Mouse (Mus musculus) kidney, embryonic 15.5 days (tissue): Measurements from ENCODE around the gene Sfxn4. TPM values are rescaled to one million over a fixed set of nuclear protein-coding genes. Genes with fewer than 3 reads are reported as not detected.

ENCODE experiments used
- ATAC-seq: fragments of 200-750 bp; cut with Nextera tagmentation; replicated peaks from 2 replicates; pipeline ENCODE4 v1.8.0; 2017; ENCODE audit warnings: moderate TSS enrichment; ENCODE audit not compliant: low FRiP score
- H3K27ac ChIP-seq: fragments of 300-500 bp; sonication (generic); 2 replicates; pipeline ENCODE4 v1.5.1; 2015; ENCODE audit warnings: mild to moderate bottlenecking, inconsistent platforms
- H3K27me3 ChIP-seq: fragments of 300-500 bp; sonication (generic); 2 replicates; pipeline ENCODE4 v1.6.1; 2015; ENCODE audit warnings: inconsistent platforms
- H3K36me3 ChIP-seq: fragments of 300-500 bp; sonication (generic); 2 replicates; pipeline ENCODE4 v1.6.1; 2015; ENCODE audit warnings: inconsistent platforms
- H3K4me1 ChIP-seq: fragments of 300-500 bp; sonication (generic); 2 replicates; pipeline ENCODE4 v1.6.1; 2015; ENCODE audit warnings: inconsistent platforms
- H3K4me2 ChIP-seq: fragments of 300-500 bp; sonication (generic); 2 replicates; pipeline ENCODE4 v1.6.1; 2015; ENCODE audit warnings: moderate library complexity, mild to moderate bottlenecking, inconsistent platforms
- H3K4me3 ChIP-seq: fragments of 300-500 bp; sonication (generic); replicated peaks from 2 replicates; pipeline ENCODE4 v1.5.1; 2015; ENCODE audit warnings: mild to moderate bottlenecking, inconsistent platforms
- H3K9ac ChIP-seq: fragments of 300-500 bp; sonication (generic); 2 replicates; pipeline ENCODE4 v1.6.1; 2015; ENCODE audit warnings: mild to moderate bottlenecking, inconsistent platforms
- H3K9me3 ChIP-seq: fragments of 300-500 bp; sonication (generic); replicated peaks from 2 replicates; pipeline ENCODE4 v1.6.1; 2016; ENCODE audit warnings: inconsistent platforms
- WGBS: fragments of 180-500 bp; shearing (Covaris S2); methylation state at CpG from one replicate; pipeline ENCODE4 v1.1.7; 2015; ENCODE audit warnings: mixed read lengths; 5-methylcytosine and 5-hydroxymethylcytosine counted together
- polyA plus RNA-seq: library from polyadenylated mRNA; unstranded; fragments of >200 nt; fragmentation: Nextera tagmentation; extraction: Ambion mirVana; gene quantifications from 2 replicates; pipeline ENCODE4 v1.2.1, GENCODE M21; 2015

Gene Sfxn4
- polyA plus RNA-seq, 1 experiment from 2014 or later: 10.6 TPM

DNA sequence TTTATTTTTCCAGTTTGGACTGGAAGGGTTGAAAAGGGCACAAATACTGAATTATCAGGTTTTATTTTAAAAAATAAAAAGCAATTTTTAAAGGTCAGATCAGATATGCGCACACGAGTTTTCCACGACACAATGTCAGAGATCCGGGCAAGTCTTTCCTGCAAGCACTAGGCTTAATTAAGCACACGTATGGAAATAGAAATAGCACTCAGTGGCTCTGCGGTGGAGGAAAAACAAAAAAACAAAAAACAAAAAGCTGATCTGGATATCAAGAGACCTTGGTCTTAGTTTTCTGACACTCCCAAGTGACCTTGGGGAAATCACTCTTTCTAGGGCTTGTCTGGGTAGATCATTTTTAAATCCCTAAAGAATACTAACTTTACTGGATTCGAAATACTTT is 71.8 kb downstream of the Sfxn4 start:
- Histone ChIP-seq H3K4me3 (peak overlapping the region; percentile 64), H3K9ac (peak overlapping the region; percentile 99), H3K27me3 (no peaks in the 10 kb centered on the region), H3K4me2 (peak overlapping the region; percentile 67), H3K9me3 (no peaks in the 10 kb centered on the region), H3K36me3 (no peaks in the 10 kb centered on the region), H3K27ac (peak overlapping the region; percentile 99), H3K4me1 (peaks cover 23% of the 10 kb centered on the region)
- no peak for ATAC-seq
- WGBS: under 1% methylated on average over 7 of the region's 7 CpGs

DNA sequence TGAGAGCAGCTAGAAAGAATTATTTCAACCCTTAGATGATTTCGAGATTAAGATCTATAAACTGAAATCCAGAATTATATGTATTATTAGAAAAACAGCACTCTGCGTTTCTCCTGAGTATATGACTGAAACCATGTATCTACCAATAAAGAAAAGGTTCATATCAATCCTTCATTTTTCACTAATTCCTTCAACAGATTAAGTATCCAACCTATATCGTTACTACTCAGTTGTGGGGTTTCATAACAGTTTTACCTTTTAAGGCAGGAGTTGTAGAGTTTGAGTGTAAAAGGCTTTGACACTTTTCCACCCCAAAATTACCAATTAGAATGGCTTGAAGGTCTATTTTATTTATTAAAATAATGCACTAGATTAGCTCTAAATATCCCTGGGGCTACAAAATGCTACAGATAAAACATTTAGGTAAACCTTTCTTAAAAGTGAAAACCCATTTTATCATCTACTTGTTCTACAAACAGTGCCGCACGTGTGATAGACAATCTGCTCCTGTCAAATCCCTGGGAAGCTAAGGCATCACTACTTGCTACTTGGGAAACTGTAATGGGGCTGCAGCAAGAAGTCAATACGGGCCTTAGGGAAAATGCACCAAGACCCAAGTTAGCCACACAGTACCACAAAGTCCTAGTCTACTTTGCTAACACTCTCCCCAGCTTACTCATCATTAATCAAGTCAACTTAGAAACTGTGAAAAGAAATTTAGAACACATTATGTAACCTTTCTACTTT is 72.9 kb downstream of the Sfxn4 start:
- ATAC-seq: no peak
- H3K4me1 ChIP-seq: peaks cover 23% of the 10 kb centered on the region
- H3K27ac ChIP-seq: no peak overlapping the region
- WGBS: 22% methylated on average over 6 of the region's 6 CpGs
- peak overlapping the region; percentile 67 for H3K4me2 ChIP-seq
- no peaks in the 10 kb centered on the region for H3K9me3 ChIP-seq
- no peaks in the 10 kb centered on the region for H3K27me3 ChIP-seq
- peak overlapping the region; percentile 64 for H3K4me3 ChIP-seq
- 0 out of 2 replicates have a peak, but pooled peaks cover 3% of the 10 kb centered on the region for H3K36me3 ChIP-seq
- peak overlapping the region; percentile 31; the same call in 1 of the 2 replicates for H3K9ac ChIP-seq

DNA sequence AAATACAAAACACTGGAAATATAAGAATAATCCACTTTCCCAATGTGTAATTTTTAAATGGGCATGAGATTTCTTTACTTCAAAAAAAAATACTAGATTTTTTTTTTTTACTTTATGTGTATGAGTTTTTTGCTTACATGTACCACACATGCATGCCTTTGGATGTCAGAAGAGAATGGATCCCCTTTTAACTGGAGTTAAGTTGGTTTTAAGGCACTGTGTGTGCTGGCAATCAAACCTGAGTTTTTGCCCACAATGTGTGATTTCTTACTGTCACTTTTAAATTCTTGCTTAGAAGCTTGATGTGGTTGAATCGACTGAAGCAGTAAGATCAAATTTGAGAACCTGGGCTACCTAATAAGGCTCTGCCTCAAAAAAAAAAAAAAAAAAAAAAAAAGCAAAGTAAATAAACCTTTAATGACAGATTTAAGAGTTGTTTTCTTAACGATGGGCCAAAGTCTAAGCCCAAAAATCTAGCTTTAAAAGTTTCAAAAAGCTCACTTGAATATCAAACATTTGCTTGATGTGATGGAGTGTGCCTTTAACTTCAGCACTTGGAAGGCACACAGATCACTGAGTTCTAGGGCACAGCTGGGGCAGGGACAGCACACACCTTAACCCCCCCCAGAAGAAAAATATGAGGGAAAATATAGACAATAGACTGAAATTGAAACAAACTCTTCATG is 73.7 kb downstream of the Sfxn4 start:
- peak overlapping the region; percentile 26 for H3K4me3 ChIP-seq
- H3K4me1 ChIP-seq: peaks cover 23% of the 10 kb centered on the region
- peak overlapping the region; percentile 67 for H3K4me2 ChIP-seq
- WGBS: 11% methylated on average over 2 of the region's 2 CpGs
- 0 out of 2 replicates have a peak, but pooled peaks cover 7% of the 10 kb centered on the region for H3K36me3 ChIP-seq
- no peaks in the 10 kb centered on the region for H3K9me3 ChIP-seq
- no peak overlapping the region for H3K27ac ChIP-seq
- no peak for ATAC-seq
- no peaks in the 10 kb centered on the region for H3K27me3 ChIP-seq
- no peak overlapping the region for H3K9ac ChIP-seq

Other genes with a start within 250 kb of the Sfxn4 start
- 1.1 and 1.5 TPM in 2 replicates for gene Nanos1, start 105.5 kb downstream of the Sfxn4 start, polyA plus RNA-seq
- gene Eif3a, start 70.8 kb downstream of the Sfxn4 start, polyA plus RNA-seq: 151 and 153 TPM in 2 replicates
- 29.0 and 30.0 TPM in 2 replicates for gene Fam45a, start 49.9 kb downstream of the Sfxn4 start, polyA plus RNA-seq
- gene Prdx3, start 13.1 kb upstream of the Sfxn4 start, polyA plus RNA-seq: 134 and 139 TPM in 2 replicates
- 2.3 and 2.5 TPM in 2 replicates for gene Grk5, start 28.3 kb upstream of the Sfxn4 start, polyA plus RNA-seq